Mouse (Mus musculus) heart, adult 2 months (tissue): ENCODE measurements around the gene Med7.

Experiments
- CTCF ChIP-seq: fragments of 200-600 bp; IDR thresholded peaks from 2 replicates; pipeline ENCODE4 v1.8.1; 2022; ENCODE audit warnings: antibody characterized with exemption, mild to moderate bottlenecking, moderate library complexity
- EP300 ChIP-seq: fragments of 200-500 bp; IDR thresholded peaks from 2 replicates; pipeline ENCODE4 v1.6.1; 2011; ENCODE audit warnings: low read depth, low read length, control low read depth; ENCODE audit not compliant: insufficient read depth
- POLR2A ChIP-seq: fragments of 200-500 bp; IDR thresholded peaks from 2 replicates; pipeline ENCODE4 v1.6.1; 2011; ENCODE audit warnings: mild to moderate bottlenecking, low read depth, low read length, control low read depth; ENCODE audit not compliant: insufficient read depth

- TF ChIP-seq CTCF (no peak), POLR2A (no peak), EP300 (no peak)
These were observed 17.9 kb upstream of the Med7 start for GRCm38 (mm10) chr11:46418860-46419259.
